Mouse (Mus musculus) intestine, embryonic 14.5 days (tissue): ENCODE measurements around the gene Strn3. TPM values are rescaled to one million over a fixed set of nuclear protein-coding genes. Genes with fewer than 3 reads are reported as not detected.

Source experiments
- ATAC-seq: fragments of 200-750 bp; cut with Nextera tagmentation; replicated peaks from 2 replicates; pipeline ENCODE4 v1.8.0; 2017; ENCODE audit warnings: low read depth, moderate number of reproducible peaks, moderate TSS enrichment, moderate library complexity; ENCODE audit not compliant: low FRiP score, low TSS enrichment
- DNase-seq: peaks from one replicate; pipeline ENCODE4 v3.0.0-alpha.2; 2018; ENCODE audit warnings: low spot score
- H3K27ac ChIP-seq: fragments of 300-500 bp; sonication (generic); 2 replicates; pipeline ENCODE4 v1.5.1; 2014; ENCODE audit warnings: low read depth, mild to moderate bottlenecking, control low read depth
- H3K27me3 ChIP-seq: fragments of 300-500 bp; sonication (generic); replicated peaks from 2 replicates; pipeline ENCODE4 v1.6.1; 2014; ENCODE audit warnings: low read length, control low read depth; ENCODE audit not compliant: control insufficient read depth, insufficient read depth
- H3K36me3 ChIP-seq: fragments of 300-500 bp; sonication (generic); 2 replicates; pipeline ENCODE4 v1.6.1; 2014; ENCODE audit warnings: low read length, control low read depth; ENCODE audit not compliant: control insufficient read depth, insufficient read depth
- H3K4me1 ChIP-seq: fragments of 300-500 bp; sonication (generic); replicated peaks from 2 replicates; pipeline ENCODE4 v1.6.1; 2014; ENCODE audit warnings: low read length, control low read depth, mixed read lengths; ENCODE audit not compliant: control insufficient read depth, insufficient read depth
- H3K4me2 ChIP-seq: fragments of 300-500 bp; sonication (generic); 2 replicates; pipeline ENCODE4 v1.6.1; 2014; ENCODE audit warnings: low read length
- H3K4me3 ChIP-seq: fragments of 300-500 bp; sonication (generic); 2 replicates; pipeline ENCODE4 v1.5.1; 2014; ENCODE audit warnings: low read depth, low read length, control low read depth, mixed read lengths
- H3K9ac ChIP-seq: fragments of 300-500 bp; sonication (generic); 2 replicates; pipeline ENCODE4 v1.6.1; 2014; ENCODE audit warnings: mild to moderate bottlenecking, low read length
- H3K9me3 ChIP-seq: fragments of 300-500 bp; sonication (generic); 2 replicates; pipeline ENCODE4 v1.6.1; 2016; ENCODE audit warnings: low read length, control low read depth; ENCODE audit not compliant: control insufficient read depth
- WGBS: fragments of 180-500 bp; shearing (Covaris S2); extraction: QIAGEN DNeasy Blood & Tissue Kit; methylation state at CpG from one replicate; pipeline ENCODE4 v1.1.7; 2014; 5-methylcytosine and 5-hydroxymethylcytosine counted together
- polyA plus RNA-seq: library from polyadenylated mRNA; unstranded; fragments of >200 nt; fragmentation: Nextera tagmentation; extraction: Ambion mirVana; gene quantifications from 2 replicates; pipeline ENCODE4 v1.2.1, GENCODE M21; 2014

Strn3 gene
- polyA plus RNA-seq, 1 experiment from 2014 or later = 48.6 TPM

DNA sequence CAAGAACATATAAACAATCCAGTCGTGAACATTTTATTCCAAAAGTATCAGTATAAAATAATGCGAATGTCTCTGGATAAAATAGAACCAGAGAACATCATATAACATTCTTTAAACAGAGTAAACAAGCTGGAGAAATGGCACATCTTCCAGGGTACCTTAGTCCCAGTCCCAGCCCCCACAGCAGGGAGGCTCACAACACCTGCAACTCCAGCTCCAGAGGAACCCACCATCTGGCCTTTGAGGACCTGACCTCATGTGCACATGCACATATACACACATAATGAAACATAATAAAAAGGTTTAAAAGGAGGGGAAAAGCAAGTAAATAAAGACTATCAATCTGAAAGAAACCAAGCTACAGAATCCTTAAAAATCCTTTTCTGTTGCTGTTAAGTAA, 3.2 kb downstream of the Strn3 start:
- Histone ChIP-seq H3K36me3 (no peaks in the 10 kb centered on the region), H3K9me3 (no peaks in the 10 kb centered on the region), H3K4me1 (peaks cover 6% of the 10 kb centered on the region; the same call in 1 of the 2 replicates), H3K4me3 (no peak overlapping the region), H3K27ac (no peak overlapping the region), H3K27me3 (no peaks in the 10 kb centered on the region), H3K9ac (no peak overlapping the region), H3K4me2 (no peak overlapping the region)
- ATAC-seq (no peak), DNase-seq (no peak)
- WGBS = 74% methylated on average over 2 of the region's 2 CpGs

DNA sequence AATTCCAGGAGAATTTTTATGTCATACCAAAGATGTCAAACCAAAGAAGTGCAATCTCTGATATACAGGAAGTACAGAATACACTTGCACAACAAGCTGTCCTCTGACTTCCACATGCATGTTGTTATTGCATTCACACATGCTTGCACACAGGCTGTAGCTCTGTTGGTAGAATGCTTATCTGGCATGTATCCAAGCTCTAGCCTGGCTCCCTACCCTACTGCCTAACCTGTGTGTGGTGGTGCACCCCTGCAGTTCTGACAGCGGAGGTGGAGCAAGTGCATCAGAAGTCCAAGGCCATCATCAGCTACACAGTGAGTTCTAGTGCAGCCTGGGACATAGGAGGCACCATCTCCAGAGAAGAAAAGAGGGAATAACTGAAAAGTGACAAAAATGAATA, 12.9 kb downstream of the Strn3 start:
- Histone ChIP-seq H3K4me1 (0 out of 2 replicates have a peak, but pooled peaks cover 3% of the 10 kb centered on the region), H3K9me3 (no peaks in the 10 kb centered on the region), H3K27me3 (no peaks in the 10 kb centered on the region), H3K4me3 (no peak overlapping the region), H3K9ac (no peak overlapping the region), H3K27ac (no peak overlapping the region), H3K36me3 (no peaks in the 10 kb centered on the region), H3K4me2 (no peak overlapping the region)
- DNase-seq = no peak
- no peak for ATAC-seq
- 81% methylated on average over 1 of the region's 1 CpGs for WGBS

DNA sequence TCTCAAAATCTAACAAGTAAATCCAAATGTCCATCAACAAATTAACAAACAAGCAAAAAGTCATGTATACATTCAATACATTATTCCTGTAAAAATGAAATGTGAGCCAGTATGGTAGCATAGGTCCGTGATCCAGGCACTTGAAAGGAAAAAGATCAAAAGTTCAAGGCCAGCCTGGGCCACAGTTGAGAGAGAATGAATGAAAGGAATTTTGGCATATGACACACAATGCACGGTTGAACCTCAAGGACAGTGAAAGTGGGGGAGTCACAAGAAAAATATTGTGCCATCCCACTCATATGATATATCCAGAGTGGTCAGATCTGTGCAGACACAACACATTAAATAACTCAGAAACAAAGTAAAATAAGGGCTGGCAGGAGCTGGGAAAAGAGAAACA, 15.3 kb downstream of the Strn3 start:
- Histone ChIP-seq H3K27me3 (no peaks in the 10 kb centered on the region), H3K4me3 (no peak overlapping the region), H3K27ac (no peak overlapping the region), H3K4me2 (no peak overlapping the region), H3K9ac (no peak overlapping the region), H3K9me3 (no peaks in the 10 kb centered on the region), H3K36me3 (no peaks in the 10 kb centered on the region), H3K4me1 (0 out of 2 replicates have a peak, but pooled peaks cover 3% of the 10 kb centered on the region)
- no peak for ATAC-seq
- WGBS = 59% methylated on average over 2 of the region's 2 CpGs
- DNase-seq = no peak

DNA sequence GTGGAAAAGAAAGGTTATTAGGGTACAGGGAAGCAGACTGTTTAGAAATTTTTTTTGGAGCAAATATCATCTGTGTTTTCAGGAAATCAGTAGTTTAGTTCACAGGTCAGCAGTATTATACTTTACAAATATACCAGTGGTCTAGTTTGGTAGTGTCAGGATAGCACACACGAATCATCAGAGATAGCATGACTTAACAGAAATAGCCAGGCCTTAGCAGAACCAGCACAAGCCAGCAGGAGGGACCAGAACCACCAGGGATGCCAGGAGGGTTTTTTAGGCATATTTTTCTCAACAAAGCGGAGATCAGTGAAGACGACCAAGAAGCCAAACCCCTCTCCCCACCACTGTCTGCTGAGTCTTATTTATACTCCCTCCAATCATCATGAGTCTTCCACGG, 18.4 kb downstream of the Strn3 start:
- ATAC-seq = no peak
- no peaks in the 10 kb centered on the region for H3K4me1 ChIP-seq
- no peaks in the 10 kb centered on the region for H3K36me3 ChIP-seq
- no peak overlapping the region for H3K4me3 ChIP-seq
- H3K27me3 ChIP-seq = no peaks in the 10 kb centered on the region
- no peak overlapping the region for H3K4me2 ChIP-seq
- DNase-seq = no peak
- 66% methylated on average over 4 of the region's 4 CpGs for WGBS
- H3K27ac ChIP-seq = no peak overlapping the region
- no peak overlapping the region for H3K9ac ChIP-seq
- H3K9me3 ChIP-seq = no peaks in the 10 kb centered on the region

DNA sequence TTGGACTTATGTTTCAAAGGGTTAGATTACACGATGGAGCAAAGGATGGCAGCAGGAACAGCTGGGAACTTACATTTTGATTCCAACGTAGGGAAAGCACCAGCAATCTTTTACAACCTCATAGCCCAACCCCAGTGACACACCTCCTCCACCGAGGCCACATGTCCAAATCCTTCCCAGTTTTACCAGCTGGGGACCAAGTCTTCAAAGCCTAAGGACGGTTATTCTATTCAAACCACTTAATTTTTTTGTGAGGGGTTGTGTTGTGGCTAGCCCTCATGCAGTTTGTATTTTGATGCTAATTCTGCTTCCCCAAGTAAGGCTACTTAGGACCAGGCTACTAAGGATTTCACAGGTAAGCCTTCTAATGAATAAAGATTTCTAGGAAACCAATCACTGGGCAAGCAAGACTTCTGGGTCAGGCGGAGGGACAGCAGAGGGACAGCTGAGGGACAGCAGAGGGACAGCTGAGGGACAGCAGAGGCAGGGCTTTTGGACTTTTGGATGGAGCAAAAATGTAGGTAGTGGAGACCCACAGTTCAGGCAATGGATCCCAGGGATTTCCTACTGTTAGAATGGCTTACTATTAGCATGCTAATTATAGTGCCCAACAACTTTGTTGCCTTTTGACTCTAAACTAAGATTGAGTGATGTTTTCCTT, 20.3 kb downstream of the Strn3 start:
- no peak overlapping the region for H3K4me2 ChIP-seq
- H3K27me3 ChIP-seq = no peaks in the 10 kb centered on the region
- WGBS = 32% methylated on average over 5 of the region's 5 CpGs
- no peak overlapping the region for H3K4me3 ChIP-seq
- no peaks in the 10 kb centered on the region for H3K9me3 ChIP-seq
- DNase-seq = no peak
- no peak overlapping the region for H3K27ac ChIP-seq
- ATAC-seq = no peak
- H3K36me3 ChIP-seq = no peaks in the 10 kb centered on the region
- no peak overlapping the region for H3K9ac ChIP-seq
- no peaks in the 10 kb centered on the region for H3K4me1 ChIP-seq

DNA sequence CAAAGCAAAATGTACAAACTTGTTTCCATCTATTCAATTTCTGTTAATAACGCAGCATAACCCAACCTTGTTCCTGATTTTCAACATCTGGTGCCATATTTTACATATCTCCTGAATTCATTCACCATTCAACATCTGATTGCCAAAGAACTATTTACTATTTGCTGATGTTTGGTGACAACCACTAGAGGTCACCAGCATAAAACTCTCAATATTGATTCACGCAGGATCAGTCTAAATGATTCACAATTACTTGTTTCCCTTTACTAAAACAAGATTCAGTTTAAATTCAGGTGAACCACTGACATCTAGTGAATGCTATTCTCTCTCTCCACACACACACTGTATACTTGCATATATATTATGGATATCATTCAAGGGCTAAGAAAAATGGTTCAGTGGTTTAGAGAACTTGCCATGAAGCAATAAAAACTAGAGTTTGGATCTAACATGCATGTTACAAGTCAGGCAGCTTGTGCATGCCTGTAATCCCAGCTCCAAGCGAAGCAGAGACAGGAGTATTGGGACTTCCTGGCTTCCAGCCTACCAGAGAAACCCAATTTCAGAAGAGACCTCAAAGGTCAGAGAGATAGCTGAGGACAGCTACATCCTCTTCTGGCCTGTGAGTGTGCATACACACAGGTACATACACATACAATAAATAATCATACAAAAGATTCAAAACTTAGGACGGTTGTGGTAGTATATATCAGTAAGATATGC, 24.8 kb downstream of the Strn3 start:
- H3K9ac ChIP-seq = no peak overlapping the region
- DNase-seq = no peak
- no peaks in the 10 kb centered on the region for H3K27me3 ChIP-seq
- H3K4me3 ChIP-seq = no peak overlapping the region
- WGBS = 76% methylated on average over 4 of the region's 4 CpGs
- H3K27ac ChIP-seq = no peak overlapping the region
- no peak for ATAC-seq
- H3K4me1 ChIP-seq = 0 out of 2 replicates have a peak, but pooled peaks cover 3% of the 10 kb centered on the region
- H3K9me3 ChIP-seq = no peaks in the 10 kb centered on the region
- no peaks in the 10 kb centered on the region for H3K36me3 ChIP-seq
- no peak overlapping the region for H3K4me2 ChIP-seq

DNA sequence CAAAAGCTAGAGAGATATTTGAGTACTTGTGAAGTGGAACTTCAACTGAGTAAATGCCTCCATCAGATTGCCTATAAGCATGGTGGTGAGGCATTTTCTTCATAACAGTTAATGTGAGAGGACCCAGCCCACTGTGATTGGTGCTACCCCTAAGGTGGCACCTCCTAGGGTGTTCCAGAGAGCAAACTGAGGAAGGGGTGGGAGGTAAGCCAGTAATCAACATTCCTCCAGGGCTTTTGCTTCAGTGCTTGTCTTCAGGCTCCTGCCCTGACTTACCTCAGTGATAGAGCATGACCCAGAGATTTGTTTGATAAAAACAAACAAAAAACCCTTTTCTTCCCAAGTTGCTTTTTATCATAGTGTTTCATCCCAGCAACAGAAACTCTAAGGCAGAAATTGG, 27.8 kb downstream of the Strn3 start:
- Histone ChIP-seq H3K4me1 (0 out of 2 replicates have a peak, but pooled peaks cover 3% of the 10 kb centered on the region), H3K27me3 (no peaks in the 10 kb centered on the region), H3K9ac (no peak overlapping the region), H3K4me2 (no peak overlapping the region), H3K9me3 (no peaks in the 10 kb centered on the region), H3K27ac (no peak overlapping the region), H3K36me3 (no peaks in the 10 kb centered on the region), H3K4me3 (no peak overlapping the region)
- ATAC-seq (no peak), DNase-seq (no peak)

DNA sequence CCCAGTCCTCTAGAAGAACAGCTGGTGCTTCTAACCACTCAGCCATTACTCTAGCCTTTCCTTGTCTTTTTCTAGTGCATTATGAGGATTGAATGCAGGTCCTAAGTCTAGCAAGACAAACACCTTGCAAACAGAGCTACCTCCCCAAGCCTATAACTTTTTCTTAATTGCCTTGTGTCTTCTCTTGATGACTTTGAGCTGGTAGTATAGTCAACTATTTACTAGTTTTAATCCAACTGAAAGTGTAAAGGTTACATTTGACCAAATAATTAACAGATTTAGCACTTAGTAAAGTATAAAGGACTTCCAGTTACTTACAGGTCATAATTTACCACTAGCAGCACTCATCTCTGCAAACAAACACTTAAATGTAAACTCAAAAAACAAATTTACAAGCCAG, 28.7 kb downstream of the Strn3 start:
- Histone ChIP-seq H3K36me3 (no peaks in the 10 kb centered on the region), H3K9me3 (no peaks in the 10 kb centered on the region), H3K9ac (no peak overlapping the region), H3K4me3 (no peak overlapping the region), H3K4me1 (0 out of 2 replicates have a peak, but pooled peaks cover 3% of the 10 kb centered on the region), H3K27ac (no peak overlapping the region), H3K4me2 (no peak overlapping the region), H3K27me3 (no peaks in the 10 kb centered on the region)
- ATAC-seq (no peak), DNase-seq (no peak)

DNA sequence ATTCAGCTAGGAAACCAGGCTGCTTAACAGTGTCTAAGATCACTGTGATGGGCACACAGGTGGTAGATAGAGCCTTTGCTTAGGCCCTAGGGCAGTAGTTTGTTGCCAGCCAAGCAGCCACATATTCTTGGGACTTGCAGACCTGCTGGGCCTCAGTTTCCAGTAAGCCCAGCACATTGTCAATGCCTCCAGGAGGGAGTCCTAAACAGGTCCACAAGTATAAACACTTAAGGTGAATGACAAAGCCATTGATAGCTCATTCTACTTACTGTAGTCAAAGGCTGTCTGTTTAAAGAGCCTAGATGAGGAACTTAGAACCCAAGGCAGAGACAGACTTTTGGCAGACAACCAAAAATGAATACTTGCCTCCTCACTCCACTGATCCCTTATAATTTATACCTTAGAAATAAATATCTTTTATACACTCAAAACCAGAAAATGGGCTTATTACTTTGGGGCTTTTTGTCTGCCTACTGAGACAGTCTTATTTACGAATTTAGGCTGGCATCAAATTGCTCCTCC, 35.7 kb downstream of the Strn3 start:
- DNase-seq (no peak), ATAC-seq (no peak)
- Histone ChIP-seq H3K4me2 (no peak overlapping the region), H3K27me3 (no peaks in the 10 kb centered on the region), H3K9ac (no peak overlapping the region), H3K36me3 (peaks cover 14% of the 10 kb centered on the region), H3K4me3 (no peak overlapping the region), H3K4me1 (no peaks in the 10 kb centered on the region), H3K9me3 (no peaks in the 10 kb centered on the region), H3K27ac (no peak overlapping the region)
- WGBS = 85% methylated on average over 1 of the region's 1 CpGs
